Mouse (Mus musculus) Patski (cell line): ENCODE measurements around the gene Glrb. TPM values are rescaled to one million over a fixed set of nuclear protein-coding genes. Genes with fewer than 3 reads are reported as not detected.

Source experiments
- ATAC-seq: fragments of 100-300 bp; one replicate; pipeline ENCODE4 v1.8.0; 2021
- CTCF ChIA-PET: fragments of 350-600 bp; sonication (Branson Sonifier 250); formaldehyde crosslinking; loops from one replicate; lab custom pipeline; 2022; ENCODE audit warnings: inconsistent platforms; lab: Charles Lee
- POLR2A ChIA-PET: fragments of 350-600 bp; sonication (Branson Sonifier 250); formaldehyde crosslinking; loops from one replicate; lab custom pipeline; 2022; ENCODE audit warnings: antibody characterized with exemption, inconsistent platforms; lab: Charles Lee
- DNase-seq: peaks from one replicate; pipeline ENCODE4 v3.0.0-alpha.2; 2011; ENCODE audit warnings: low read depth, low spot score
- H3K27me3 ChIP-seq: fragments of 371-371 bp; one replicate; pipeline ENCODE4 v1.5.1; 2021
- CTCF ChIP-seq: fragments of 100-300 bp; IDR thresholded peaks from one replicate; pipeline ENCODE4 v1.5.1; 2021
- in situ Hi-C: fragments of 300-500 bp; cut with MboI; formaldehyde crosslinking; loops from 3 replicates; pipeline ENCODE4 v1.11.1; 2018; ENCODE audit warnings: low pct_unique_long_range_greater_than_20kb, mixed read lengths
- polyA plus RNA-seq: library from polyadenylated mRNA; unstranded; gene quantifications from one replicate; pipeline ENCODE4 v1.2.3, GENCODE M21; 2021

The Glrb gene
- 2.5 TPM for polyA plus RNA-seq

- in situ Hi-C loops, result no loop called here
- ChIA-PET CTCF (no interaction called here), POLR2A (no interaction called here)
- DNase-seq, result no peak
- peak; percentile 71 for ATAC-seq
- H3K27me3 ChIP-seq, result peaks cover 48% of the 10 kb centered on the region
- no peak for TF ChIP-seq CTCF
Measured at GRCm38 (mm10) chr3:80913111-80913778, at the start of gene Glrb. TSS of gene Glrb (minus strand) at chr3:80913660.

DNA sequence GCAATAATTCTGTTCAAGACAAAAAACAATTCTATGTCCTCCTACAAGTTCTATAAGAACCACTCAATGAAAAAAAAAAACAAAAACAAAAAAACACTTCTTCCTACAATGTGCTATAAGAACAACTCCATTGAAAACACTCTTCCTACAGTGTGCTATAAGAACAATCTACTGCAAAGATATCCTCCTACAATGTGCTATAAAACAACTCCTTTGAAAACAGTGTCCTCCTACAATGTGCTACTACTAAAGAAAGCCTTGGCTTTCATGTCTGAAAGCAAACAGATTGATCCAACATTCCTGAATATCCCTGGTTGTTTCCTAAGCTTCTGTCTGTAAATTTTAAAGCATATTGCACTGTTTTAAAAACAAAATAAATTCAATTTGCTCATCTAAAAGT lies 46.5 kb upstream of the Glrb start:
- no peak for ATAC-seq
- in situ Hi-C loops, result loop anchor here (5.0 kb wide), 3 partner anchors 522 to 967 kb away; no protein-coding TSS in a partner anchor
- peaks cover 7% of the 10 kb centered on the region for H3K27me3 ChIP-seq

GRCm38 (mm10) chr3:80958591-80958990 lies 45.1 kb upstream of the Glrb start:
- ATAC-seq (peak; percentile 92), DNase-seq (peak; percentile 48)
- in situ Hi-C loops, result loop anchor here (5.0 kb wide), 1 partner anchor 824 kb away; no protein-coding TSS in a partner anchor
- peaks cover 7% of the 10 kb centered on the region for H3K27me3 ChIP-seq
- CTCF ChIA-PET, result interaction anchor here (0.7 to 5.6 kb wide), 19 partner anchors 10 to 828 kb away, joined by 3 to 69 read pairs (median 4); partner anchors contain the start of gene Pdgfc
- TF ChIP-seq CTCF, result peak; percentile 99
- POLR2A ChIA-PET, result no interaction called here

More for the DNA sequence above, 46.5 kb upstream of the Glrb start:
- POLR2A ChIA-PET, result no interaction called here
- DNase-seq, result no peak
- TF ChIP-seq CTCF, result no peak
- CTCF ChIA-PET, result interaction anchor here (0.9 to 5.6 kb wide), 13 partner anchors 9 to 973 kb away, joined by 3 to 69 read pairs (median 3); partner anchors contain the start of genes Ctso and Pdgfc

DNA sequence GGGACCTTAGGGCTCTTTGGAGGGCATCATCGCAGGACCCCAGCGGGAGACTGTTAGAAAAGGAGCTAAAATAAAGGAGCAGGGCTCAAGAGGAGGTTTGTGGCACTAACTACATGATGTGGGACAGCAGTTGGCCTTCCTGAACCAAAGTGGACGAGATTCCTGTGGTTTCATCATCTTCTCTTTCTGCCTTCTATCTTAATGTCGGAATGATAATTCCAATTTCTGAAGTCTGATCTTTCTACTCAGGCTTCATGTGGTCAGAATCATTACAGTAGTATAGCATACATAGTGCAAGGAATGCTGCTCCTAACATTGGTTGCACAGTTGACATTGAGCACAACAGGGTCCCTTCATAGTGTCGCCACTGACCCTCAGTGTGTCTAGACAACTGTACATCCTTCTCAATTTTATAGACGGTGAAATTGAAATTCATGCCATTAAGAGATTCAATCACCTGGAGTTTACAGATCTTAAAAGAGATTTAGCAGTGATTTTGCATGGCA lies 372 bp upstream of the Glrb start:
- ATAC-seq, result peak; percentile 14
- POLR2A ChIA-PET, result no interaction called here
- TF ChIP-seq CTCF, result no peak
- H3K27me3 ChIP-seq, result peaks cover 48% of the 10 kb centered on the region
- in situ Hi-C loops, result no loop called here
- CTCF ChIA-PET, result interaction anchor here (1.4 kb wide), 1 partner anchor 13 kb away, joined by 4 read pairs; no protein-coding TSS in a partner anchor
- DNase-seq, result no peak

GRCm38 (mm10) chr3:80894745-80895480 lies 18.5 kb downstream of the Glrb start:
- POLR2A ChIA-PET, result no interaction called here
- no peak for TF ChIP-seq CTCF
- CTCF ChIA-PET, result no interaction called here
- ATAC-seq (peak; percentile 22), DNase-seq (no peak)
- in situ Hi-C loops, result no loop called here
- peaks cover 36% of the 10 kb centered on the region for H3K27me3 ChIP-seq

- ChIA-PET CTCF (interaction anchor here (1.4 kb wide), 1 partner anchor 12 kb away, joined by 5 read pairs; no protein-coding TSS in a partner anchor), POLR2A (no interaction called here)
- in situ Hi-C loops, result no loop called here
- no peak for TF ChIP-seq CTCF
- no peak for DNase-seq
- peaks cover 37% of the 10 kb centered on the region for H3K27me3 ChIP-seq
- ATAC-seq, result no peak
Measured at GRCm38 (mm10) chr3:80894328-80894727, 19.1 kb downstream of the Glrb start.

GRCm38 (mm10) chr3:80893055-80893690 lies 20.3 kb downstream of the Glrb start:
- ATAC-seq (no peak), DNase-seq (no peak)
- POLR2A ChIA-PET, result no interaction called here
- CTCF ChIA-PET, result interaction anchor here (1.4 kb wide), 1 partner anchor 10 kb away, joined by 5 read pairs; no protein-coding TSS in a partner anchor
- in situ Hi-C loops, result no loop called here
- H3K27me3 ChIP-seq, result peaks cover 34% of the 10 kb centered on the region
- TF ChIP-seq CTCF, result no peak

DNA sequence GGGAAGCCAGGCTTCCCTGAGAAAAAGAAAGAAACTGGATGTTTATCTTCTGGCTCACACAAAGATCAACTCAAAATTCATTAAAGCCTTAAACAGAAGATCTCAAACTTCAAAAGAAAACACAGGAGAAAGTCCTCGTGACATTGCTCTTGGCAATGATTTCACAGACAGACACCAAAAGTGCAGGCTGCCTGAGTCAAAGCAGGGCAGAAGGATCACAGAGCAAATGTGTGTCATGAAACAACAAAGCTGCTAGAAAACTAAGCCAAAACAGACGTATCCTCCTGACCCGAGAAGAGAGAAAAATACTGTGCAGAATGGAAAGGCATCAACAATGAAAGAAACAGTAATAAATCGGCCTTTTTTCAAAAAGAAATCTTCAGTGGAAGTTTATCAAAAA lies 22.4 kb downstream of the Glrb start:
- TF ChIP-seq CTCF, result no peak
- no peak for ATAC-seq

GRCm38 (mm10) chr3:80885174-80885573 lies 28.3 kb downstream of the Glrb start:
- peaks cover 25% of the 10 kb centered on the region for H3K27me3 ChIP-seq
- ChIA-PET POLR2A (interaction anchor here (0.7 kb wide), 1 partner anchor 796 kb away, joined by 3 read pairs; no protein-coding TSS in a partner anchor), CTCF (interaction anchor here (0.9 to 1.9 kb wide), 3 partner anchors 10 to 18 kb away, joined by 3 to 5 read pairs (median 4); no protein-coding TSS in a partner anchor)
- DNase-seq (no peak), ATAC-seq (no peak)
- TF ChIP-seq CTCF, result no peak
- in situ Hi-C loops, result no loop called here

More for the DNA sequence above, 22.4 kb downstream of the Glrb start:
- in situ Hi-C loops, result no loop called here
- CTCF ChIA-PET, result interaction anchor here (1.6 kb wide), 1 partner anchor 87 kb away, joined by 3 read pairs; no protein-coding TSS in a partner anchor
- no peak for DNase-seq
- POLR2A ChIA-PET, result no interaction called here
- H3K27me3 ChIP-seq, result peaks cover 19% of the 10 kb centered on the region

DNA sequence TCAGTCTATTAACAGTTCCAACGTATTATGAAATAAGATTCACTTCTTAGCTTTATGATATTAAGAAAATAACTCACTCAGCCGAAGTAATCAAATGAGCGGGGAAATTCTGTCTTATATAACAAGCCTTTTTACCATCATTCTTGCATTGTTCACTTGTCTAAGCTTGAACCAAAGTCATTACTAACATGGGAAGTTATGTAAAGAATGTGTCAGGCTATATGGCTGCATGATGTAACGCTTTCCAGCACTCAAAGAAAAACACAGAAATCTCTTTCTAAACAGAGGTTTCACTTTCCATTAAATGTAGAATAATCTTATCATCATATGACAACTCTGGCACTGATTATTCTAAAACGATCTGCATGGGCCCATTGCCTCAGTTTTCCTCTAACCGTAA lies 29.9 kb downstream of the Glrb start:
- CTCF ChIA-PET, result interaction anchor here (0.9 to 1.9 kb wide), 4 partner anchors 8 to 16 kb away, joined by 3 to 5 read pairs (median 5); no protein-coding TSS in a partner anchor
- ATAC-seq, result peak; percentile 44
- in situ Hi-C loops, result no loop called here
- peaks cover 28% of the 10 kb centered on the region for H3K27me3 ChIP-seq
- no peak for TF ChIP-seq CTCF
- POLR2A ChIA-PET, result interaction anchor here (0.7 kb wide), 1 partner anchor 828 kb away, joined by 3 read pairs; no protein-coding TSS in a partner anchor
- DNase-seq, result no peak
